Mouse (Mus musculus) kidney, postnatal 0 days (tissue): ENCODE measurements around the gene Ikzf3. TPM values are rescaled to one million over a fixed set of nuclear protein-coding genes. Genes with fewer than 3 reads are reported as not detected.

ENCODE experiments used
- ATAC-seq: fragments of 200-750 bp; cut with Nextera tagmentation; replicated peaks from 2 replicates; pipeline ENCODE4 v1.8.0; 2017; ENCODE audit warnings: low read depth, moderate number of reproducible peaks, moderate TSS enrichment, moderate library complexity; ENCODE audit not compliant: low FRiP score
- DNase-seq: peaks from one replicate; pipeline ENCODE4 v3.0.0-alpha.2; 2016; ENCODE audit warnings: low spot score
- H3K27ac ChIP-seq: fragments of 300-500 bp; sonication (generic); 2 replicates; pipeline ENCODE4 v1.5.1; 2014; ENCODE audit warnings: mild to moderate bottlenecking
- H3K27me3 ChIP-seq: fragments of 300-500 bp; sonication (generic); 2 replicates; pipeline ENCODE4 v1.6.1; 2014; ENCODE audit warnings: low read length, mixed read lengths; ENCODE audit not compliant: insufficient read depth
- H3K36me3 ChIP-seq: fragments of 300-500 bp; sonication (generic); 2 replicates; pipeline ENCODE4 v1.6.1; 2014; ENCODE audit warnings: low read length, mixed read lengths; ENCODE audit not compliant: insufficient read depth
- H3K4me1 ChIP-seq: fragments of 300-500 bp; sonication (generic); replicated peaks from 2 replicates; pipeline ENCODE4 v1.6.1; 2014; ENCODE audit warnings: antibody characterized with exemption, low read length, mixed read lengths; ENCODE audit not compliant: insufficient read depth
- H3K4me2 ChIP-seq: fragments of 300-500 bp; sonication (generic); 2 replicates; pipeline ENCODE4 v1.6.1; 2014; ENCODE audit warnings: mild to moderate bottlenecking, low read length, moderate library complexity, mixed read lengths
- H3K4me3 ChIP-seq: fragments of 300-500 bp; sonication (generic); replicated peaks from 2 replicates; pipeline ENCODE4 v1.5.1; 2014; ENCODE audit warnings: low read depth, low read length
- H3K9ac ChIP-seq: fragments of 300-500 bp; sonication (generic); 2 replicates; pipeline ENCODE4 v1.6.1; 2014; ENCODE audit warnings: low read depth, low read length
- H3K9me3 ChIP-seq: fragments of 300-500 bp; sonication (generic); replicated peaks from 2 replicates; pipeline ENCODE4 v1.6.1; 2016; ENCODE audit warnings: low read length, inconsistent platforms, mixed read lengths
- CTCF ChIP-seq: IDR thresholded peaks from 2 replicates; pipeline ENCODE4 v1.5.1; 2016; ENCODE audit warnings: antibody characterized with exemption, low read depth, mild to moderate bottlenecking, moderate library complexity
- WGBS: fragments of 180-500 bp; shearing (Covaris S2); extraction: QIAGEN DNeasy Blood & Tissue Kit; methylation state at CpG from one replicate; pipeline ENCODE4 v1.1.7; 2014; 5-methylcytosine and 5-hydroxymethylcytosine counted together
- polyA plus RNA-seq: library from polyadenylated mRNA; unstranded; fragments of >200 nt; fragmentation: Nextera tagmentation; extraction: Ambion mirVana; gene quantifications from 2 replicates; pipeline ENCODE4 v1.2.1, GENCODE M21; 2015

Gene Ikzf3
- polyA plus RNA-seq, 1 experiment from 2014 or later: 0.29 TPM

DNA sequence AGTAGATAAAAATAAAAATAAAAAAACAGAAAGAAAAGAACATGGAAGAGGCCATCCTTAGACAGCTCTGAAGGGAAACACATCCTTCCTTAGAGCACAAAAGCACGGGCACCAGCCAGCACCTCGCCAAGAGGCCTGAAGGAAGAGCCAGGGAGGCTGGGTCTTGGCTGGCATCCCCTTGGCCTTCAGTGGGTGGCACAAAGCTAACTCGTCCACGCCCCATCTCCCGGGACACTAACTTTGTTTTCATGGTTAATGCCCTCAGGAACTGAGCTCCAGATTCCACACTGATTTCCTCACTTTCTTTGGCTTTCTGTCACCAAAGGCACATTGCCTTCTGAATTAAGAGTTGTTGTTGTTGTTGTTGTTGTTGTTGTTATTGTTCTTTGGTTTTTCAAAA, 31.9 kb upstream of the Ikzf3 start:
- no peak for TF ChIP-seq CTCF
- no peak for DNase-seq

GRCm38 (mm10) chr11:98569461-98569860, 23.6 kb upstream of the Ikzf3 start:
- no peak overlapping the region for H3K4me3 ChIP-seq
- WGBS: 82% methylated on average over 6 of the region's 6 CpGs
- no peak for DNase-seq
- no peak for ATAC-seq
- H3K9me3 ChIP-seq: no peaks in the 10 kb centered on the region
- H3K4me1 ChIP-seq: no peaks in the 10 kb centered on the region
- no peak for TF ChIP-seq CTCF
- H3K27ac ChIP-seq: no peak overlapping the region
- H3K9ac ChIP-seq: no peak overlapping the region
- no peaks in the 10 kb centered on the region for H3K36me3 ChIP-seq
- H3K27me3 ChIP-seq: no peaks in the 10 kb centered on the region
- no peak overlapping the region for H3K4me2 ChIP-seq

More for the DNA sequence above, 31.9 kb upstream of the Ikzf3 start:
- Histone ChIP-seq H3K9ac (no peak overlapping the region), H3K27me3 (no peaks in the 10 kb centered on the region), H3K27ac (no peak overlapping the region), H3K4me1 (no peaks in the 10 kb centered on the region), H3K4me2 (no peak overlapping the region), H3K36me3 (peaks cover 13% of the 10 kb centered on the region; the same call in 1 of the 2 replicates), H3K9me3 (no peaks in the 10 kb centered on the region), H3K4me3 (no peak overlapping the region)
- ATAC-seq: no peak
- WGBS: 83% methylated on average over 5 of the region's 5 CpGs

DNA sequence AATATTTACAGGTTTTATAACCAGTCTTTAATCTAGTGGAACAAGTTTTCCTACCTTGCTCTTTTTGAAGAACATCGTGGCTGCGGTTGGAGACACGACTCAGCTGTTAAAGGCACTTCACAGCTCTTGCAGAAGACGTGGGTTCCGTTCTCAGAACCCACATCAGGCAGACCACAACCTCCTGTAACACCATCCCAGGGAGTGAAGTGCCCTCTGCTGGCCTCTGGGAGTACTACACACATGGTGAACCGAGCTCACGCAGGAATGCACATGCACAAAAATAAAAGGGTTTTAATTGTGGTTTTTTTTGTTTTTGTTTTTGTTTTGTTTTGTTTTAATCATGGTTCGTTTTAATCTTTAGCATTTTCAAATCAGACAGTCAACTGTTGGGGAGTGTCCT, 22.5 kb upstream of the Ikzf3 start:
- peak; percentile 44; the same call in 1 of the 2 replicates for TF ChIP-seq CTCF
- Histone ChIP-seq H3K9me3 (no peaks in the 10 kb centered on the region), H3K36me3 (no peaks in the 10 kb centered on the region), H3K9ac (no peak overlapping the region), H3K27me3 (no peaks in the 10 kb centered on the region), H3K4me3 (no peak overlapping the region), H3K4me1 (no peaks in the 10 kb centered on the region), H3K4me2 (no peak overlapping the region), H3K27ac (no peak overlapping the region)
- DNase-seq (no peak), ATAC-seq (no peak)
- WGBS: 88% methylated on average over 8 of the region's 8 CpGs

- H3K4me2 ChIP-seq: no peak overlapping the region
- no peaks in the 10 kb centered on the region for H3K27me3 ChIP-seq
- no peaks in the 10 kb centered on the region for H3K4me1 ChIP-seq
- TF ChIP-seq CTCF: no peak
- no peak for ATAC-seq
- H3K4me3 ChIP-seq: no peak overlapping the region
- H3K27ac ChIP-seq: no peak overlapping the region
- no peak for DNase-seq
- no peaks in the 10 kb centered on the region for H3K9me3 ChIP-seq
- H3K36me3 ChIP-seq: no peaks in the 10 kb centered on the region
- 46% methylated on average over 13 of the region's 13 CpGs for WGBS
- H3K9ac ChIP-seq: no peak overlapping the region
Measured at GRCm38 (mm10) chr11:98563921-98564414, 18.1 kb upstream of the Ikzf3 start.

DNA sequence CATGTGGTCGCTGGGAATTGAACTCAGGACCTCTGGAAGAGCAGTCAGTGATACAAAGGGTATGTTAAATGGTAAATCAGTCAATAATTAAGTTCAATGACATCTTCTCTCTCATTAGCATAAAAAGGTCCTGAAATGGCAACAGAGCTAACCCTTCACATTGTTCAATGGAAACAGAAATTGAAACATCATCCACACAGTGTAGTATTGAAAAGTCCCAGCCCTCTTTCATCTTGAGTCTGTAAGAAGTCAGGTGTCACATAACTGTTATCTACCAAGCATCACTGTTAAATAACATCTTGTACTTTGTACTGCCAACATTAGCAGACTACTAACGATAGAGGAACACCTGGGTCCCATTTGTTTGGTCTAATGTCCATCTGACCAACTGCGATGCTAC, 17.2 kb upstream of the Ikzf3 start:
- no peak for ATAC-seq
- Histone ChIP-seq H3K27ac (no peak overlapping the region), H3K27me3 (no peaks in the 10 kb centered on the region), H3K36me3 (no peaks in the 10 kb centered on the region), H3K9me3 (no peaks in the 10 kb centered on the region), H3K9ac (no peak overlapping the region), H3K4me2 (no peak overlapping the region), H3K4me1 (no peaks in the 10 kb centered on the region), H3K4me3 (no peak overlapping the region)
- DNase-seq: no peak
- no peak for TF ChIP-seq CTCF
- WGBS: 81% methylated on average over 3 of the region's 3 CpGs

DNA sequence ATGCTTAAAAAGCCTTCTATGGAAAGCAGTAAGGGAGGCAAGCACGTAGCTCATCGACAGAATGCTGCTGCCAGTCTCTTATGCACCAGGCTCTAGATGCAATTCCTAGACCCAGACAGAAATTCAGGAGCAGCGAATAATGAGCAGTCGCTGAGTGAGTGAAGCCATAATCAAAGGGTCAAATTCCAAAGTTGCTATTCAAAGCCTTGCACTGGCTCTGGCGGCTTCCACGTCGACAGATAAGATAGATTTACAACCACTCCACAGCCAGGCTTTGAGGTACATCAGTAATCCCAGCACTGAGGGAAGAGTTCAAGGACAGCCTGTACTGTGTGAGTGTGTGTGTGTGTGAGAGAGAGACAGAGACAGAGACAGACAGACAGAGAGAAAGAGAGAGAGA, 15.1 kb upstream of the Ikzf3 start:
- Histone ChIP-seq H3K4me2 (no peak overlapping the region), H3K27me3 (no peaks in the 10 kb centered on the region), H3K36me3 (no peaks in the 10 kb centered on the region), H3K4me1 (no peaks in the 10 kb centered on the region), H3K9ac (no peak overlapping the region), H3K4me3 (no peak overlapping the region), H3K27ac (no peak overlapping the region), H3K9me3 (no peaks in the 10 kb centered on the region)
- no peak for TF ChIP-seq CTCF
- no peak for DNase-seq
- no peak for ATAC-seq
- WGBS: 29% methylated on average over 7 of the region's 7 CpGs

DNA sequence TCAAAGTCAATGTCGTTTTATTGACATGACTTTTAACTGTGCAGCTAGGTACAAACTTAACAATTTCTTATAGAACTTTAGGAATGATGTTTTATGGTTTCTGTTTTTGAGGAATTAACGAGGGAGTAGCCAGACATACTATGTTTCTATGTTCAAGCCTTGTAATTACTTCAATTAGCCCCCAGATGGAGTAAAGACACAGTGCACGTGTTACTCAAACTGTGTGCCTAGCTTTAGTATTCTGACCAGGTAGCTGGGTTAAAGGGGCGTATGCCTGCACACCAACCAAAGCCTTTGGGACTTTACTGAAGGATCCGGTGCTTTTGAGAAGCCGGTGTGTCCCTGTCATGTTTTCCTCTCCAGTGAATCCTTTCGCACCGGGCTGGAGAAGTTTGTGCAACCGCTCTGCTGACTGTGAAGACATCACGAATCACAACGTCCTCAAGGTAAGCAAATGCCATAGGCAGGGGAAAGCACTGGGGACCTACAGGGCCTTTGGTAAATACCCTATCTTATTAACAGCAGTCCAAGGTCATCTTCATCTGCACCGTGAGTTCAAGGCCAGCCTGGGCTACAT, 9.4 kb upstream of the Ikzf3 start:
- peak; percentile 66 for TF ChIP-seq CTCF
- ATAC-seq: no peak
- Histone ChIP-seq H3K27me3 (no peaks in the 10 kb centered on the region), H3K36me3 (no peaks in the 10 kb centered on the region), H3K4me1 (peaks cover 6% of the 10 kb centered on the region; the same call in 1 of the 2 replicates), H3K9ac (no peak overlapping the region), H3K4me2 (no peak overlapping the region), H3K27ac (no peak overlapping the region), H3K4me3 (no peak overlapping the region), H3K9me3 (no peaks in the 10 kb centered on the region)
- peak; percentile 51 for DNase-seq
- 64% methylated on average over 12 of the region's 12 CpGs for WGBS
